Mouse (Mus musculus) cerebellum, adult 11 months (tissue): ENCODE results near the gene Pdrg1.

Experiments used
- DNase-seq: peaks from one replicate; pipeline ENCODE4 v3.0.0; 2022

Pdrg1 gene

DNA sequence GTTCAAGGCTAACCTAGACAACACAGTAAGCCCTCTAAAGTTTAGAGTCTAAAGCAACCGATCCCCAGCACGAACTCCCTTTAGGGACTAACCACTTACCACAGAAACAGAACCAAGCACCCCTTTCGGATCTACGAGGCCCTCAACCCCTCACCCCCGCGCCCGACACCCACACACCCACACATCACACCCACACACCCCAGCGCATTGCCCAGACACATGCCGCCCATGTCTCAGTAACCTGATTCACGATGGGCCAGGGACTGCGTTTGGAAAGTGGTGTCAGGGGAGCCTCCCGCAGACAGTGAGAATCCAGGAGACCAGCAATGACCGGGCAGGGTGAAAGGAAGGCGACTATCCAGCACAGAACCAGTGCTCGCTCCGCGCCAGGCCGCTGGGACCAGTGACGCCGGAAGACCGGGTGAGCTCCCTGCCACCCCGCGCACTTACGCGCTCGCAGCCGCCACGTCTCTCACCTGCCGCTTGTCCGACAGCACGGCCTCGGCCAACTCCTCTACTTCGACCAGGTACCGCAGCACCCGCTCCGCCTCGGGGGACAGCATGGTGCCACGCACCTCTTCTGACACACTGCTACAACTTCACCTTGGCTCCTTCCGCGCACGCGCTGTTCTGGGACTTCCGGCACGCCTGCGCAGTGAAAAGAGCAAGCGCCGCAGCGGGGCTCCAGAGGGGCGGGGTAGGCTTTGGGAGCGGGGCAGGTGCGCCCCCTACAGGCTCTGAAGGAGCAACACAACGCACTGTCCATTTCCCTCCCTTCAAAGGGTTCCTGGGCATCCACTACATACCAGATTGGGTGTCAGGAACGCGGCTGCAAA is at the start of gene Pdrg1:
Gene Pdrg1 (minus strand): TSS at position 670 of the 836 bp plus-strand sequence.
- DNase-seq = peak; percentile 97

DNA sequence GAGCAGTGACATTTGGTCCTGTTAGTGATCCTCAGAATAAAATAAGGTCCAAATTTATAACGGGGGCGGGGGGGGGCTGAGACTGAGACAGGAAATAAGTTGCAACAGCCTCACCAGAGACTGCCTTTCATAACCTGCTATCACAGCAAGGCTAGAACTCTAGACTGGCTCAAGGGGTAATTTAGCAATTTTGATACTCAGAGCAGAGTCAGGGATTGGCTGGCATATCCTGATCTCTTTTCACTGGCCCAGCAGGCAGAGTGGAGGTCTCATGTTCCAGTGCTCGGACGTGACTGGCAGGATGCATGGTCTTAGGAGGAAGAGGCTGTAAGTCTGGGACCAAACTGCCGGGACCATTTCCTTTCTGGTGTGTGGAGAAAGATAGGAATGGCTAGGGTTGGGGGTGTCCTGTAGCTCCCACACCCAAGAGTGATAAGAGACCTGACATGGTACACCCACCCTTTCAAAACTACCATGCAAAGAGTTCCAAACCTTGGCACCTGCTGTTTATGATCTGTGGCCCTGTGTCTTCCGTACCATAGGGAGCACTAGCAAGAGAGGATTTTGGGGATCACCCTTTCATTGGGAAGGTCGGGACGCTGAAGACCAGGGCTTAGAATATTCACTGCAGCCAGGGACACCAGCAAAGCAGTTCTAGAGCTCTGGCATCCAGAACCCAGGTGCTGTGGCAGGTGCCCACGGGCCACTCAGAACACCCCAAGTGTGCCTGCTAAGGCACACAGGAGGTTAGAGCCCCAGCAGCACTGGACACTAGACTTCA is 49.2 kb upstream of the Pdrg1 start:
- no peak for DNase-seq

DNA sequence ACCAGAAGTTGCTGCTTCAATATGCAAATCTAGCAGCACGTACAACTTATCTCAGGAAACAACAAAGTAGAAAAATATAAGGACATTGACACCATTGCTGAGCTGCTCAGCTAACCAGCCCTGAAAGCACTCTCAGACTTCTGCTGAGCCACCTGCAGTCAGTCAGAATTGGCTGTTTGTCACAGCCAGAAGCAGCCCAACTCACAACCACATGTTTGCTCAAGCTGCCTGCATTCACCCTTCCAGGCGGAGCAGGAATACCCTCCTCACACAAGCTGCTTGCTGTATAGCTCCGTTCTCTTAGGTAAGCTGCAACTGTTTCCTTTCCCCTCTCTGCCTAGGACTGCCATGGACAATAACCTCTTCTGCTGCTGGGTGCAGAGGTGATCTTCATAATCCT is 48.2 kb upstream of the Pdrg1 start:
- DNase-seq = no peak

DNA sequence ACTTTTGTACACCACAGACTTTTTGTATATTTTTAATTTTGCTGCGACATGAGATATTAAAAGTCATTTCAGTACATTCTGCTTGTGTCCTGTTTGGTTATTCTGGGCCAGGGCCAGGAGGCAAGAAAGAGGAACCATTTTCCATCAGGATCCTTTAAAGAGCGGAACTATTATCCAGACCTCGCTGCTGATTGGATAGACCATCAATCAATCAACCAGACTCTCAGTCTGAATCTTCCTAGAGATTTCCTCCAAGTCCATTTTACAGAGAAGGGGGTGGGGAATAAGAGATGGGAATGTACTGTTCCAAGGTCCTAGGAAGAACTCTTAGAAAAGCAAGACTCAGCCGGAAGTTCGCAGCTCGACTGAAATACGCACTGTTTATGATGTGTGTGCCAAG is 45.0 kb upstream of the Pdrg1 start:
- no peak for DNase-seq

DNA sequence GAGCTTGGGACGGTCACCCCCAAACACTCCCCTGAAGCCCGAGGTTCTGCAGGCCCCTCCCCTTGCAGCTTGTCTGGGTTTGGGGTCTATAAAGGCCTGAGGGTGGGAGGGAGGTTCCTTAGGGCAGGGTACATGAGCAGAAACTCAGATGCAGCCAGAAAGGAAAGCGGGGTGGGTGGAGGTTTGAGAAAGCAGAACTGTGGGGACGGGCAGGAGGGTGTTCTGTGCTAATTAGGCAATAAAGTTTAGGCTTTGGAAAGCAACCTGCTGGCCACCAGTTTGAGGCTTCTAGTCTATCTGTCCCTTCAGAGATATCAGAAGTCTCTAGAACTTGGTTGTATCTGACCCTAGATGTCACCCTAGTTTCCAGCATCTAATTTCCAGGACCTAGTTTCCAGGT is 43.1 kb upstream of the Pdrg1 start:
- no peak for DNase-seq

DNA sequence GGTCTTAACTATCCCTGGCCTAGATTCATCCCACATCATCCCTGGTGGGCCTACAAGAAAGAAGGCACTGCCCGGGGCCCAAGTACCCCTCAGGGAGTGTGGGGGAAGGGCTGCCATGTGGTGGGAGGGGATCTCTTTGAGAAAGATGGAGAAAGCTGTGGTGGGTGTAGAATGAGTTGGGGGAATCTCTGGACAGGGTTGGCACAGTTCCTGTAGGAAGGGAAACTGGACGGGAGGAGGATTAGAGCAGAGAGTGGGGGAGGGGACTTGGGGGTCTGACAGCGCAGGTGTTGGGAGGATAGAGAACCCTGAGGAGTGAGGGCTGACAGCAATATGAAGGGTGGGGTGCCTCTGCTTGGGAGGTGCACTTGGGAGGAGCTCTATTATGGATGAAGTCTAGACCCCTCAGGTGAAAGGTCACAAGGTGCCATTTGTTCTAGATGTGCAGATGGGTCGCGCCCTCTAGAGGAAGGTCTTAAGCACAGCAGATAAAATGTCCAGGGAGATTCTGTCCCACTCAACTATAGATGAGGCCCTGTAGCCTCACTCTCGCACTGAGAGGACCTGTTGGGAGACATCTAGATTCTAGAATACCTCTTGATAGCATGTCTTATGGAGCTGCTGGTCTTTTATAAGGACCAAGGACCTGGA is 40.2 kb upstream of the Pdrg1 start:
- DNase-seq = no peak

DNA sequence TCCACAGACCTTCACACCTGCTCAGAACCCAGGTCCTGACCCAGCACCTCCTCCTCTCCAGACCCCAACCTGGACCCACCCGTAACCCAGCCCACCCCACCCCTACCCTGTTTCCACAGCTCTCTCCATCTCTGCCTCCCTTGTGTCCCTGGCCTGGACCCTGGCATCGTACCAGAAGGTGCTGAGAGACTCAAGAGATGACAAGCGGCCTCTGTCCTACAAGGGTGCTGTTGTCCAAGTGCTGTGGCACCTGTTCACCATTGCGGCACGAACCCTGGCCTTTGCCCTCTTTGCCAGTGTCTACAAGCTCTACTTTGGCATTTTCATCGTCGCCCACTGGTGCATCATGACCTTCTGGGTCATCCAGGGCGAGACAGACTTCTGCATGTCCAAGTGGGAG is 38.7 kb upstream of the Pdrg1 start:
- no peak for DNase-seq

DNA sequence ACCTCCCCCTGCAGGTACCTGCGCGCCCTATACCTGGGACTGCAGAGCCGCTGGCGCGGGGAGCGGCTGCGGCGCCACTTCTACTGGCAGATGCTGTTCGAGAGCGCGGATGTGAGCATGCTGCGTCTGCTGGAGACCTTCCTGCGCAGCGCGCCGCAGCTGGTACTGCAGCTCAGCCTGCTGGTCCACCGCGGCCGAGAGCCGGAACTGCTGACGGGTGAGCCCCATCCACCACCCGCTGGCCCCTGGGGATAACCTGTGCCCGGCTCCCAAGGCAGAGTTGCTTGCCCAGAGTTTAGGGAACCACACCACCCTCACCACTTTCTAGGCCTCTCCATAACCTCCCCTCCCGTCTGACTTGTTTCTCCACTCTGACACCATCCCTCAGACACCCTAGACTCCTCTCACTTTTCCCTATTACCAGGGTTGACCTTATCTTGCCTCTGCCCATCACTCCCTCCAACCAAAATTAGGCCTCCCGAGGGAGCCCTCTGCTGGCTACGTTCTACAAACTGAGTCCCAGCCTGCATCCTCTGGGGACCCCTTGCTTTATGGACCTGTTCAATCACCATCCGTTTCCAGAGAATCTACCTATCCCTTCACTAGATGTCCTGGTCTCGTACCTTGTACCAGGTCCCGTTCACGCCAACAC is 37.6 kb upstream of the Pdrg1 start:
- DNase-seq = peak; percentile 48

DNA sequence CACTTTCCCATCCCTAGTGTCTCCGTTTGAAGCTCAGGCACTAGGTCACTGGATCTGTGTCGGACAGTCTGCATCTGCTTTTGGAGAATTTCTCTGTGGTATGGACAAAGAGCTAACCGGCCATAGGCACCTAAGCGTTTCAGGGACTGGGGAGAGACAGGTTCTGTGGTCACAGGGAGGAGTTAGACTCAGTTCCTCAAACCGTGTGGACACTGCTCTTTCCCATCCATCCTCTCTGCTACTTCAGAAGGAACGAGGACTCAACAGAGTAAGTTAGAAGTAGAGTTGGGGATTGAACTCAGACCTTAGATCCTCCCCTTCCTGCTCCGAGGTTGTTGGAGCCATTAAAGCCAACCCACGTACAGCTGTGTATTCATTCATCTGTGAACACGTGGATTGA is 36.3 kb upstream of the Pdrg1 start:
- peak; percentile 4 for DNase-seq

DNA sequence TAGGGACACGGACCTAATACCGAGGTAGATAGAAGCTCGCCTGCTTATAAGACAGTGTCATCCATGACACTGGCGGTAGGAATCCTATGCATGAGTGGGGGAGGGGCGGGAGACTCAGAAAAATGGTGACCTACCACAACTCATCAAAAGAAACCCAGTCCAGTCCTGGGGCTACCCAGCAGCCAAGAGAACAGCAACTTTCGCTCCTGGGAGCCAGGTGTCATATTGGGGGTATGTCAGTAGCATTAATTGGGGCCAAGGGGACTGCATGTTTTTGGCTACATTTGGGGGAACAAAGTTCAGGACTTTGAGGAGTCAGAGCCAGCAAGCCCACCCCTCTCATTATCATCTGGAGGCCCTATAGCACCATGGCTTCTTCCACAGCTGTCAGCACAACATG is 35.9 kb upstream of the Pdrg1 start:
- peak; percentile 34 for DNase-seq

DNA sequence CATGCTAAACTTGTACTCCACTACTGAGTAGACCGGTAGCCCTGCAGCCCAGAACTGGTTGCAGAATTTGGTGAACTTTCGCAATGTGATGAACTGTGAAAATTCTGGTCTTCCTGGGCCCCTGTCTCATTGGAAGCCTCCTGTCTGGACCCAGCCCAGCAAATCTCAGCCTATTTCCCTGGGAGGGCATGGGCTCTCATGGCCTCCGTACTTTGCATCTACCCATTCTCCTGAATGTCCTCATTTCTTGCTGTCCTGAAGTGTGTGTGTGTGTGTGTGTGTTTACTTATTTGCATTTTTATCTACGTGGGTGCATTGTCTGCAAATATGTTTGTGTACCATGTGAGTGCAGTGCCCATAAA is 34.8 kb upstream of the Pdrg1 start:
- DNase-seq = peak; percentile 28

DNA sequence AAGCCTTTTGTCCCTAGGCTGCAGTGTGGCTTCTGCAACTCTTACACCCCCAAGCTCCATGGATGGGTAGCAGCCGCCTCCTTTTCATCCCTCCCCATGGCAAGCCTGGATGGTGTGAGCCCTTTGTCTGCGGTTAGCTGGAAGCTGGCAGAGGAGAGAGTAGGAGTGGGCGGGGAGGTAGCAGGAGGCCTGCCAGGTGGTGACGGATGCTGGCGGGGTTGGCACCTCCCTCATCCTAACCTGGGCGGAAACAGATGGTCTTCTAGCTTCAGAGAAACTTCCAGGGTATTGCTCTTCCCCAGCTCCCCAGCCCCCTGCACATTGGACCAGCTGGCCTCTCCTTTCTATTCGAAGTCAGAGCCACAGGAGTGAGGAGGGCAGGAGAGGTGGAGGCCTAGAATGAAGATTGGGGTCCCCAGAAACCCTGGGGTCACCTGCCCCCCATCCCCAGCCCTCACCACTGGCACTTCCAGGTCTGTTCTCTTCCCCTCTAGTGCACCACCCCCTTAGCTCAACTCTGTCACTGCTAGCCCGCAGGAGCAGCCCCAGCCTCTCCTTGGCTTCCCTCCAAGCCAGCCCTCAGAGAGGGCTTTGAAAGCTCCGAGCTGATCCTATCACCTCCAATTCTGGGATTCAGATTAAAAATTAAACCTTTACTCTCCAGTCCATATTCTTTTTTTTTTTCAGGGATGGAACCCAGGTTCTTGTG is 34.2 kb upstream of the Pdrg1 start:
- DNase-seq = peak; percentile 95

DNA sequence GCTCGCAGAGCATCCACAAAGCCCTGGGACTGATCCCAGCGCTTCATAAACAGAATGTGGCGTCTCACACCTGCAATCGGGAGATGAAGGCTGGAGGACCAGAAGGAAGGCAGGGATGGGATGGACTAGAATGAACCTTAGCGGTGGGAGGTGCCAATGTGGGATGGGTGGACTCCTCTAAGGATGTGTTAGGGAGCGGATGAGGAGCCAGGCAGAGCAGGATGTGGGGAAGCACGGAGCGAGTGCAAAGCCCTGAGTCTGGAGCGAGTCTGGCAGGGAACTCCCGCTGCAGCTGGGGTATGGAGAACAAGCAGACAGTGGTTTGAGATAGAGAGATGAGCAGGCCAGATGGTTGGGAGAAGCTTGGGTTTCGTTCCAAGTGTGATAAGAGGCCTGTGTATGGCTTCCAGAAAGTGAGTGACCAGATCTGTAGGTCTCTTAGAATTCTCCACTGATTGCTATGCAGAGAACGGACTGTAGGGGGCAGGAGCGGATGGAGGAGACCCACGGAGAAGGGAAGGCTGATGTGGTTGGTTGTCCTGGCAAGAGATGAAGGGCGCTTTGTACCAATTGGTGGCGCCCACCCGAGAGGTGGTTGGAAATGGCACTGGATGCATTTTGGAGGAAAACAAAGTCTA is 32.7 kb upstream of the Pdrg1 start:
- peak; percentile 74 for DNase-seq

DNA sequence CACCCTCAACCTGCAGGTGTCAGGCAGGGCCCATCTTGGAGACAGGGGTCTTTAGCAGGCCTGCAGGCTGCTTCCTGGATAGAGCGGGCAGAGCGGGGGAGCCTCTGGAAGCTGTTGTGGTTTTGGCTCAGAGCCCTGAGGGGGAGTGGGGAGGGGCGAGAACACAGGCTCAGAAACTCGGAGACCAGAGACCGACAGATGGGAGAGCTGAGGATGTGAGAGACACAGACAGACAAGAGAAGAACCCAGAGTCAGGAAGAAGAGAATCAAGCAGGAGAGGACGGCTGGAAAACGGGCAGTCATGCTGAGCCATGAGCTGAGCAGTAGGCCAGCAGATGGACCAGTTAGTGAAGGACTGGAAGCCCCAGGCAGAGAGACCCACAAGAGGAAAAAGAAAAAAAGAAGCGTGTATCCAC is 30.7 kb upstream of the Pdrg1 start:
- no peak for DNase-seq

DNA sequence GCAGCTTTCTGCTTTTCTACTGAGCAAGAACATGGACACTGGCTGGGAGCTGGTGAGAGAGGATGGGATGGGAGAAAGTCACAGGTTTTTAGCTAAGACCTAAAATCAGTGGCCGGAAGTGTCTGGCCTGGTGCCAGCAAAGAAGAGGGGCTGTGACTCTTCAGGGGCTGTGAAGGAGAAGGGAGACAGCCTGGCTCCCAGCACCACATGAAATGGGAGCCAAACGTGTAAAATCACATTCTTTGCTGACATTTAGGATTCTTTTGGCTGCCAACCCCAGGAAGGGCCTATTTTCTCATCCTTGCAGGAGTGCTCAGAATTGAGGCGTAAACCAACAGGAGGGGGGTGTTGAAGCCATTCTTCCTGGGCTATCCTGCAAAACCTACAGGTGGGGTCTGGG is 28.7 kb upstream of the Pdrg1 start:
- DNase-seq = no peak

DNA sequence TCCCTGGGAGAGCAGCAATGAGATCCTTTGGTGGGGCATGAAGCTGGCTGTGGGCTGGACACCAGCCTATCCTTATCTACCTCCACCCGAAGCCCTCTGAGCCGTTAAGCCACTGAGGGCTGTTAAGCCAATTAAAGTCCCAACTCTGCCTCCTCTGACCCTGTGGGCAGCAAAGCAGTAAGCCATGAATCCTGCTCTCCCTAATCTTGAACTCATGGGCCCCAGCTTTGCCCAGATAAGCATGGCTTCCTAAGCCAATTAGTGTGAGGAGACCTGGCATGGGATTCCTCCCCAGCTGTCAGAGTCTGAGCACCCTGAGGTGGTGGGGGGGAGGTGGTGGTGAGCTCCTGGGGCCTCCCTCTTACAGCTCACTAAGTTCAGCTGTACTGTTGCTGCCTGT is 21.5 kb upstream of the Pdrg1 start:
- DNase-seq = no peak

DNA sequence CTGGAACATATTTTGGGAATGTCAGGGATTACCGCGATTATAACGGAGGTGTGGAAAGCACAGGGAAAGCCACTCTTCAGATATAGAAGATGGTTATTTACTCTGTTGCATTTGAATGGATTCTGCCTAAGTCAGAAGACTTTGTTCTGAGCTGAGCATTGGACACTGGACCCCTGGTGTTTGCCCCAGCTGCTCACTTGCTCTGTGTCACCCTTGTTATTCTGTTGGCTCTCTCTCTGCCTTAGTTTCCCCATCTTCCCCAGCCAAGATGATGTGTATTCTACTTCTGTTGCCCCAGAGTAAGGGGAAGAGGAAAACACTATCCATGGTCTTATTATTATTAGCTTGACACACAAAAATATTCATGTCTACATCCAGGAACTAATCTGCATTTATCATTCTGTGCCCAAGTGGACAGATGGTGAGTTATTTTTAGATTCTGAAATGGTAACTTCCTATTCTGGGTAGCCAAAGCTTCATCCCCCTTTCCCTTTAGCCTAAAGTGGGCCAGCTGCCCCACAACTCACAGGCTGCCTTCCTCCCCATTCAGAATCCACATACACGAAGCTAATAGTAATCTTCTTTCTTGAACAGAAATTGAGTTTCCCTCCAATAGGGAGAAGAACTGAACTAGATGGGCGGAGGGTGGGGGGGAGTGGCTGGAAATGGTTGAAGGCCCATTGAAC is 18.5 kb upstream of the Pdrg1 start:
- DNase-seq = peak; percentile 56

DNA sequence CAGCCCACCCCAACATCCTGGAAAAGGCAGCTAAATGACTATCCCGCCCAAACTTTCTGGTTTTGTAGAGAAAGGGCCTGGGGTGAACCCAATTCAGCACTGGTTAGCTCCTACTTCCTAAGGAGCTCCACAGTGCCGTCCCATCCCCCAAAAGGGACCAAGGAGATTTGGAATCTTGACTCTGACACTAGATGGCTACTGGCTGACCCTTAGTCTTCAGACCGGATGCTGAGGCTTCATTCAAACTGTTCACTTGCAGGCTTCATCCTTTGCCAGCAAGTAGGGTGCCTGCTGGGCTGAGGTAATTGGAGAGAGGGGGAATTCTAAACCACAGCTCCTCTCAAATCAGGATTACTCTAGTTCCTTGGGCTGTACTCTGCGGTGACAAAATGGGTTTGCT is 17.7 kb upstream of the Pdrg1 start:
- DNase-seq = no peak

DNA sequence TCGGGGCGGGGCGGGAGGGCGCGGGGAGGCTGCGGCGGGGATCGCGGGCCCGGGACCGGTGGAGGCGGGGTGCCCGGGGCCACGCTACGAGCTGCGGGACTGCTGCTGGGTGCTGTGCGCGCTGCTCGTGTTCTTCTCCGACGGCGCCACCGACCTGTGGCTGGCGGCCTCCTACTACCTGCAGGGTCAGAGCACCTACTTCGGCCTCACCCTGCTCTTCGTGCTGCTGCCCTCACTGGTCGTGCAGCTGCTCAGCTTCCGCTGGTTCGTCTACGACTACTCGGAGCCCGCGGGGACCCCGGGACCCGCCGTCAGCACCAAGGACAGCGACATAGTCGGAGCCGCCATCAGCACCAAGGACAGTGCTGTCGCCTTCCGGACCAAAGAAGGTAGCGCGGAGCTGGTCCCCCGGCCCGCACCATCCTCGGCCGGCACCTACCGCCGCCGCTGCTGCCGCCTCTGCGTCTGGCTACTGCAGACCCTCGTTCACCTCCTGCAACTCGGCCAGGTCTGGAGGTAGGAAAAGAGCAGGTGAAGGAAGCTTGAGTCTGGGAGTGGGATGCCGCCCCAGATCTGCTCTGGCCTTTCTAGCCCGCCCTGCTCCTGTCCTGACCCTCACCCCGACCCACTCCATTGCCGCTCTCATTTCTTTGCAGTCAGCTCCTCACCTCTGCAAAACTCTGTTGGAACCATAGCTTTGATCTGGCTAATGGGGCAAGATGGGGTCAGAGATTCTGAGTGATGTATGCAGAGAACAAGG is 17.0 kb upstream of the Pdrg1 start:
- peak; percentile 52 for DNase-seq
